Mouse (Mus musculus): ENCODE measurements at regions not wholly inside any gene's neighbourhood (a gene's known extent, or its start where the extent isn't known, plus 50 kb on each side); places are given as distances from the start of the nearest gene placed in this dataset.
A peak's percentile ranks its signal among the peaks of the same experiment; 100 is the strongest.
"Not testable (repeated sequence)": the region's sequence is repeated elsewhere in the genome, so short reads cannot be mapped to it uniquely, and the experiment has no call there.

- H3K4me2 ChIP-seq (ENCODE audit: low read depth, low read length): no peak overlapping the region
- no peaks in the 10 kb centered on the region for H3K4me1 ChIP-seq (ENCODE audit: control insufficient read depth, insufficient read depth, low read length)
- no peak for ATAC-seq (ENCODE audit: low read depth)
- H3K36me3 ChIP-seq (ENCODE audit: control insufficient read depth, insufficient read depth, low read length): no peaks in the 10 kb centered on the region
- H3K4me3 ChIP-seq (ENCODE audit: low read depth, low read length): no peak overlapping the region
- H3K9ac ChIP-seq (replicated peaks; ENCODE audit: low read depth, low read length): no peak overlapping the region
- no peak overlapping the region for H3K27ac ChIP-seq (ENCODE audit: low read depth, low read length)
- H3K9me3 ChIP-seq (ENCODE audit: control insufficient read depth, low read length): no peaks in the 10 kb centered on the region
- WGBS: 84% methylated on average over 8 of the region's 8 CpGs
- H3K27me3 ChIP-seq (ENCODE audit: control insufficient read depth, insufficient read depth, low read length): no peaks in the 10 kb centered on the region
Observed at GRCm38 (mm10) chr17:43139916-43140315, 123.6 kb downstream of the Tnfrsf21 start.

- H3K9me3 ChIP-seq (ENCODE audit: control insufficient read depth, low read length): no peaks in the 10 kb centered on the region
- no peak for ATAC-seq (ENCODE audit: low read depth)
- H3K36me3 ChIP-seq (ENCODE audit: control insufficient read depth, insufficient read depth, low read length): no peaks in the 10 kb centered on the region
- H3K27me3 ChIP-seq (ENCODE audit: control insufficient read depth, insufficient read depth, low read length): no peaks in the 10 kb centered on the region
- H3K4me1 ChIP-seq (ENCODE audit: control insufficient read depth, insufficient read depth, low read length): no peaks in the 10 kb centered on the region
- H3K4me3 ChIP-seq (ENCODE audit: low read depth, low read length): no peak overlapping the region
- 91% methylated on average over 7 of the region's 7 CpGs for WGBS
- no peak overlapping the region for H3K27ac ChIP-seq (ENCODE audit: low read depth, low read length)
- no peak overlapping the region for H3K4me2 ChIP-seq (ENCODE audit: low read depth, low read length)
- no peak overlapping the region for H3K9ac ChIP-seq (replicated peaks; ENCODE audit: low read depth, low read length)
Observed at GRCm38 (mm10) chr17:43141740-43142139, 125.4 kb downstream of the Tnfrsf21 start.

GRCm38 (mm10) chr17:43145749-43146148, 124.4 kb upstream of the Adgrf1 start:
- 30% methylated on average over 1 of the region's 1 CpGs for WGBS
- no peak overlapping the region for H3K9ac ChIP-seq (replicated peaks; ENCODE audit: low read depth, low read length)
- no peak overlapping the region for H3K27ac ChIP-seq (ENCODE audit: low read depth, low read length)
- ATAC-seq (ENCODE audit: low read depth): no peak
- H3K36me3 ChIP-seq (ENCODE audit: control insufficient read depth, insufficient read depth, low read length): no peaks in the 10 kb centered on the region
- no peaks in the 10 kb centered on the region for H3K27me3 ChIP-seq (ENCODE audit: control insufficient read depth, insufficient read depth, low read length)
- peaks cover 5% of the 10 kb centered on the region for H3K4me1 ChIP-seq (ENCODE audit: control insufficient read depth, insufficient read depth, low read length)
- H3K9me3 ChIP-seq (ENCODE audit: control insufficient read depth, low read length): no peaks in the 10 kb centered on the region
- no peak overlapping the region for H3K4me3 ChIP-seq (ENCODE audit: low read depth, low read length)
- no peak overlapping the region for H3K4me2 ChIP-seq (ENCODE audit: low read depth, low read length)

- Histone ChIP-seq H3K9me3 (ENCODE audit: control insufficient read depth, low read length) (no peaks in the 10 kb centered on the region), H3K4me1 (ENCODE audit: control insufficient read depth, insufficient read depth, low read length) (peaks cover 5% of the 10 kb centered on the region), H3K27ac (ENCODE audit: low read depth, low read length) (no peak overlapping the region), H3K4me3 (ENCODE audit: low read depth, low read length) (no peak overlapping the region), H3K9ac (replicated peaks; ENCODE audit: low read depth, low read length) (no peak overlapping the region), H3K4me2 (ENCODE audit: low read depth, low read length) (no peak overlapping the region), H3K27me3 (ENCODE audit: control insufficient read depth, insufficient read depth, low read length) (no peaks in the 10 kb centered on the region), H3K36me3 (ENCODE audit: control insufficient read depth, insufficient read depth, low read length) (no peaks in the 10 kb centered on the region)
- ATAC-seq (ENCODE audit: low read depth): no peak
- 3% methylated on average over 3 of the region's 3 CpGs for WGBS
Observed at GRCm38 (mm10) chr17:43147935-43148334, 122.2 kb upstream of the Adgrf1 start.

GRCm38 (mm10) chr17:43152620-43153019, 117.5 kb upstream of the Adgrf1 start:
- 77% methylated on average over 3 of the region's 3 CpGs for WGBS
- no peak overlapping the region for H3K4me2 ChIP-seq (ENCODE audit: low read depth, low read length)
- ATAC-seq (ENCODE audit: low read depth): no peak
- H3K27me3 ChIP-seq (ENCODE audit: control insufficient read depth, insufficient read depth, low read length): no peaks in the 10 kb centered on the region
- H3K36me3 ChIP-seq (ENCODE audit: control insufficient read depth, insufficient read depth, low read length): no peaks in the 10 kb centered on the region
- H3K4me1 ChIP-seq (ENCODE audit: control insufficient read depth, insufficient read depth, low read length): peaks cover 5% of the 10 kb centered on the region
- H3K9me3 ChIP-seq (ENCODE audit: control insufficient read depth, low read length): no peaks in the 10 kb centered on the region
- no peak overlapping the region for H3K27ac ChIP-seq (ENCODE audit: low read depth, low read length)
- H3K9ac ChIP-seq (replicated peaks; ENCODE audit: low read depth, low read length): no peak overlapping the region
- no peak overlapping the region for H3K4me3 ChIP-seq (ENCODE audit: low read depth, low read length)

- not testable (repeated sequence) for H3K4me1 ChIP-seq (ENCODE audit: control insufficient read depth, insufficient read depth, low read length); H3K27ac ChIP-seq (ENCODE audit: low read depth, low read length); ATAC-seq (ENCODE audit: low read depth); H3K4me3 ChIP-seq (ENCODE audit: low read depth, low read length); H3K27me3 ChIP-seq (ENCODE audit: control insufficient read depth, insufficient read depth, low read length); H3K4me2 ChIP-seq (ENCODE audit: low read depth, low read length); H3K9ac ChIP-seq (replicated peaks; ENCODE audit: low read depth, low read length); H3K36me3 ChIP-seq (ENCODE audit: control insufficient read depth, insufficient read depth, low read length); H3K9me3 ChIP-seq (ENCODE audit: control insufficient read depth, low read length)
- WGBS: 86% methylated on average over 8 of the region's 8 CpGs
Observed at GRCm38 (mm10) chr17:43155271-43155670, 114.9 kb upstream of the Adgrf1 start.

- Histone ChIP-seq H3K4me1 (ENCODE audit: control insufficient read depth, insufficient read depth, low read length) (peaks cover 10% of the 10 kb centered on the region; the same call in 1 of the 2 replicates), H3K4me3 (ENCODE audit: low read depth, low read length) (no peak overlapping the region), H3K9ac (replicated peaks; ENCODE audit: low read depth, low read length) (no peak overlapping the region), H3K27me3 (ENCODE audit: control insufficient read depth, insufficient read depth, low read length) (no peaks in the 10 kb centered on the region), H3K9me3 (ENCODE audit: control insufficient read depth, low read length) (no peaks in the 10 kb centered on the region), H3K36me3 (ENCODE audit: control insufficient read depth, insufficient read depth, low read length) (no peaks in the 10 kb centered on the region), H3K4me2 (ENCODE audit: low read depth, low read length) (no peak overlapping the region), H3K27ac (ENCODE audit: low read depth, low read length) (no peak overlapping the region)
- 73% methylated on average over 5 of the region's 5 CpGs for WGBS
- no peak for ATAC-seq (ENCODE audit: low read depth)
Observed at GRCm38 (mm10) chr17:43156116-43156515, 114.0 kb upstream of the Adgrf1 start.

- Histone ChIP-seq H3K4me1 (ENCODE audit: control insufficient read depth, insufficient read depth, low read length) (peaks cover 10% of the 10 kb centered on the region; the same call in 1 of the 2 replicates), H3K36me3 (ENCODE audit: control insufficient read depth, insufficient read depth, low read length) (no peaks in the 10 kb centered on the region), H3K4me2 (ENCODE audit: low read depth, low read length) (peak overlapping the region; percentile 49), H3K27me3 (ENCODE audit: control insufficient read depth, insufficient read depth, low read length) (no peaks in the 10 kb centered on the region), H3K9ac (replicated peaks; ENCODE audit: low read depth, low read length) (peak overlapping the region; percentile 32; the same call in 1 of the 2 replicates), H3K4me3 (ENCODE audit: low read depth, low read length) (peak overlapping the region; percentile 25; the same call in 1 of the 2 replicates), H3K27ac (ENCODE audit: low read depth, low read length) (peak overlapping the region; percentile 75), H3K9me3 (ENCODE audit: control insufficient read depth, low read length) (no peaks in the 10 kb centered on the region)
- peak; percentile 95 for ATAC-seq (ENCODE audit: low read depth)
- WGBS: 12% methylated on average over 15 of the region's 15 CpGs
Observed at GRCm38 (mm10) chr17:43157781-43158501, 112.2 kb upstream of the Adgrf1 start.

- peak; percentile 78 for ATAC-seq (ENCODE audit: low read depth)
- Histone ChIP-seq H3K9ac (replicated peaks; ENCODE audit: low read depth, low read length) (no peak overlapping the region), H3K4me3 (ENCODE audit: low read depth, low read length) (no peak overlapping the region), H3K27me3 (ENCODE audit: control insufficient read depth, insufficient read depth, low read length) (no peaks in the 10 kb centered on the region), H3K4me1 (ENCODE audit: control insufficient read depth, insufficient read depth, low read length) (peaks cover 10% of the 10 kb centered on the region; the same call in 1 of the 2 replicates), H3K4me2 (ENCODE audit: low read depth, low read length) (peak overlapping the region; percentile 49), H3K36me3 (ENCODE audit: control insufficient read depth, insufficient read depth, low read length) (no peaks in the 10 kb centered on the region), H3K9me3 (ENCODE audit: control insufficient read depth, low read length) (no peaks in the 10 kb centered on the region), H3K27ac (ENCODE audit: low read depth, low read length) (peak overlapping the region; percentile 75)
- WGBS: 28% methylated on average over 10 of the region's 10 CpGs
Observed at GRCm38 (mm10) chr17:43158741-43159140, 111.4 kb upstream of the Adgrf1 start.
